Mouse (Mus musculus): ENCODE measurements around the gene Exoc4.

- TF ChIP-seq POLR2A (IDR thresholded peaks at IDR 0.05; ENCODE audit: insufficient read length, low read depth) (no peak), POLR2AphosphoS2 (IDR thresholded peaks at IDR 0.05; ENCODE audit: insufficient read length, low read depth) (no peak), MAX (IDR thresholded peaks at IDR 0.05; ENCODE audit: low read depth) (no peak), SRF (IDR thresholded peaks at IDR 0.05; ENCODE audit: control insufficient read depth, insufficient read length, low read depth) (no peak), USF1 (IDR thresholded peaks at IDR 0.05; ENCODE audit: low read depth) (no peak), MYOD1 (IDR thresholded peaks at IDR 0.05; ENCODE audit: control insufficient read depth in 1 of 3, insufficient read length in 2 of 3, low read depth in 2 of 3) (no peak), MYOG (IDR thresholded peaks at IDR 0.05; ENCODE audit: control insufficient read depth in 1 of 3, insufficient read depth in 1 of 3, insufficient read length in 2 of 3, low read depth in 2 of 3) (no peak), TCF12 (IDR thresholded peaks at IDR 0.05; ENCODE audit: insufficient read depth, poor library complexity, severe bottlenecking) (no peak), E2F4 (IDR thresholded peaks at IDR 0.05; ENCODE audit: insufficient read depth) (no peak), CEBPB (IDR thresholded peaks at IDR 0.05; ENCODE audit: insufficient read depth, poor library complexity, severe bottlenecking) (no peak), REST (IDR thresholded peaks at IDR 0.05; ENCODE audit: insufficient read depth, insufficient read length) (no peak)
Observed at GRCm38 (mm10) chr6:33542712-33543111, 293.8 kb downstream of the Exoc4 start.
